Mouse (Mus musculus) left cerebral cortex, postnatal 36 days (tissue): Measurements from ENCODE around the gene Faap24. TPM values are rescaled to one million over a fixed set of nuclear protein-coding genes. Genes with fewer than 3 reads are reported as not detected.

ENCODE experiments used
- DNase-seq, 2 experiments: peaks; one replicate each; pipeline ENCODE4 v3.0.0; 2021 to 2022; ENCODE audit warnings: low spot score in 2 of 2, mixed read lengths in 1 of 2
- intact Hi-C: fragments of 180-260 bp; cut with DNase I; formaldehyde crosslinking; loops from one replicate; pipeline ENCODE4 v1.15.1; 2025
- total RNA-seq, 2 experiments: library from RNA; stranded (reverse); gene quantifications; 2 replicates each; pipeline ENCODE4 v1.2.3; 2021

The Faap24 gene
- total RNA-seq, 2 experiments from 2014 or later: 5.5 to 7.4 TPM

- DNase-seq: no peak
- intact Hi-C loops: no loop called here
Measured at GRCm38 (mm10) chr7:35373146-35373989, 23.3 kb downstream of the Faap24 start.

- intact Hi-C loops: no loop called here
- DNase-seq: no peak
Measured at GRCm38 (mm10) chr7:35372483-35373017, 24.1 kb downstream of the Faap24 start.

GRCm38 (mm10) chr7:35371096-35371495 is 25.5 kb downstream of the Faap24 start:
- DNase-seq: no peak
- intact Hi-C loops: no loop called here

- intact Hi-C loops: no loop called here
- DNase-seq: no peak
Measured at GRCm38 (mm10) chr7:35365161-35365910, 31.3 kb downstream of the Faap24 start.

- intact Hi-C loops: no loop called here
- DNase-seq: no peak
Measured at GRCm38 (mm10) chr7:35362868-35363267, 33.8 kb downstream of the Faap24 start.

- no peak for DNase-seq
- intact Hi-C loops: no loop called here
Measured at GRCm38 (mm10) chr7:35362253-35362652, 34.4 kb downstream of the Faap24 start.

GRCm38 (mm10) chr7:35357621-35358020 is 39.0 kb downstream of the Faap24 start:
- DNase-seq: no peak
- intact Hi-C loops: no loop called here

GRCm38 (mm10) chr7:35355303-35355872 is 41.2 kb downstream of the Faap24 start:
- intact Hi-C loops: no loop called here

GRCm38 (mm10) chr7:35353306-35353705 is 43.3 kb downstream of the Faap24 start:
- DNase-seq: no peak
- intact Hi-C loops: no loop called here

More at GRCm38 (mm10) chr7:35355303-35355872, 41.2 kb downstream of the Faap24 start:
- no peak for DNase-seq

- no peak for DNase-seq
- intact Hi-C loops: no loop called here
Measured at GRCm38 (mm10) chr7:35351155-35351554, 45.5 kb downstream of the Faap24 start.

GRCm38 (mm10) chr7:35349886-35350684 is 46.6 kb downstream of the Faap24 start:
- intact Hi-C loops: no loop called here
- DNase-seq: no peak

GRCm38 (mm10) chr7:35349022-35349421 is 47.6 kb downstream of the Faap24 start:
- no peak for DNase-seq
- intact Hi-C loops: no loop called here

- no peak for DNase-seq
- intact Hi-C loops: no loop called here
Measured at GRCm38 (mm10) chr7:35347918-35348700, 48.5 kb downstream of the Faap24 start.

- DNase-seq: no peak
- intact Hi-C loops: no loop called here
Measured at GRCm38 (mm10) chr7:35344785-35345330, 51.8 kb downstream of the Faap24 start.

GRCm38 (mm10) chr7:35342498-35342897 is 54.1 kb downstream of the Faap24 start:
- intact Hi-C loops: no loop called here
- peak in 1 of 2 experiments; percentile 9 for DNase-seq
